Mouse (Mus musculus): ENCODE data around the gene Odc1. TPM values are rescaled to one million over a fixed set of nuclear protein-coding genes. Genes with fewer than 3 reads are reported as not detected.
A peak's percentile ranks its signal among the peaks of the same experiment; 100 is the strongest.

The Odc1 gene
- total and polyA plus RNA-seq, 3 experiments = 1,839 to 2,567 (median 2,455) TPM

DNA sequence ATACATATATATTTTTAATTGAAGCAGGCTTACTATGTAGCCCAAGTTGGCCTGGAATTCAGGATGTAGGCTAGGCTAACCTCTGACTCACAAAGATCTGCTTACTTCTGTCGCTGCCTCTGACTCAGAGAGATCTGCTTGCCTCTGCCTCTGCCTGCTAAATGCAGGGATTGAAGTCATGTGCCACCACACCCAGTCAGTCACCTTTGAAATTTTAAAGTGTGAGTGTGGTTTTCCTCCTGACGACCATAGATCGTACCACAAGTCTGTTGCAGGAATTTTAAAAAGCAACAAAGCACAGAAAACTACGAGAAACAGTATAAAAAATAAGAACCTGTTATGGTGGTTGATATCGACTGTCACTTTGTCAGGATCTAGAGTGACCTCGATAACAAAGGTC lies 33.6 kb upstream of the Odc1 start (continued):
- TF ChIP-seq JUND (conservative IDR thresholded peaks at IDR 0.05; ENCODE audit: low read depth, low read length) (no peak), POLR2A (IDR thresholded peaks at IDR 0.05; ENCODE audit: low read depth, low read length) (no peak), IRF4 (IDR thresholded peaks at IDR 0.05; ENCODE audit: low read depth, low read length) (no peak), NELFE (IDR thresholded peaks at IDR 0.05; ENCODE audit: low read depth, low read length) (no peak), JUN (IDR thresholded peaks at IDR 0.05; ENCODE audit: insufficient read depth, low read depth, low read length) (no peak), TBP (conservative IDR thresholded peaks at IDR 0.05; ENCODE audit: low read depth, low read length) (no peak), UBTF (IDR thresholded peaks at IDR 0.05; ENCODE audit: low read depth, low read length) (no peak), MEF2A (IDR thresholded peaks at IDR 0.05; ENCODE audit: borderline replicate concordance, low read depth, low read length) (no peak), RAD21 (IDR thresholded peaks at IDR 0.05; ENCODE audit: low read depth, low read length) (no peak), ETS1 (conservative IDR thresholded peaks at IDR 0.05; ENCODE audit: low read depth, low read length) (peak; percentile 33; the same call in 1 of the 2 replicates)

DNA sequence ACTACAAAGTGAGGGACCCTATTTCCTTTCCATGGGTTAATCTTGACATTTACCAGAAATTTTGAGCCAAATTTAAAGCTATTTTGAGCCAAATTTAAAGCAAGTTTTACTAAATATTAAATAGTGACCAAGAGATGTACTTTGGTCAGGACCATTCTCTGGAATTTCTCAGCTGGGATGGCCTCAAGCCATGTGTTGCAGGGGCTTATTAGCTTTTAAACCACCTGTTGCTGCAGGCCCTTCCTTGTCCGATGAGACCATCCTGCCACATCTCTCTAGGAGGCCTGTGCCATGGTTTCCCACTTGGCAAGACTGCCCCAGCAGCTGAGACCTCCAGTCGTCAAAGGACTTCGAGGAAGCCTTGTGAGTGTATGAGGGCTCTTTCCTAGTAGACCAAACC lies 15.4 kb upstream of the Odc1 start:
- Histone ChIP-seq H3K79me2 (replicated peaks; ENCODE audit: control insufficient read depth, extremely low read depth, insufficient read depth, poor library complexity, severe bottlenecking) (no peaks in the 10 kb centered on the region), H3K27ac (ENCODE audit: insufficient read depth, low read depth) (no peak overlapping the region), H3K4me2 (ENCODE audit: insufficient read depth, low read depth, poor library complexity, severe bottlenecking) (no peak overlapping the region), H3K4me1 (ENCODE audit: control insufficient read depth in 1 of 2, insufficient read depth in 2 of 2) (peaks cover 12 to 22% of the 10 kb centered on the region in 2 experiments), H3K9me3 (replicated peaks; ENCODE audit: low read length) (no peaks in the 10 kb centered on the region), H3K36me3 (replicated peaks in 1 of 2; ENCODE audit: control insufficient read depth in 1 of 2, insufficient read depth in 1 of 2, low read length in 1 of 2) (no peaks in the 10 kb centered on the region), H3K27me3 (replicated peaks) (no peaks in the 10 kb centered on the region), H3K4me3 (replicated peaks in 1 of 3; ENCODE audit: low read depth in 2 of 3, low read length in 2 of 3, poor library complexity in 1 of 3) (no peak overlapping the region), H3K9ac (ENCODE audit: insufficient read depth, low read depth) (no peak overlapping the region)
- no peak for DNase-seq (ENCODE audit: extremely low read depth)
- in situ Hi-C loops (cut with MboI; ENCODE audit: low pct_ligation_motif_present, low pct_unique_long_range_greater_than_20kb, low sequenced_read_pairs) (no loop called here), dilution Hi-C loops (cut with MboI; ENCODE audit: extremely low pct_ligation_motif_present, extremely low pct_unique_long_range_greater_than_20kb, low sequenced_read_pairs) (no loop called here)
- TF ChIP-seq KAT2A (IDR thresholded peaks at IDR 0.05; ENCODE audit: insufficient replicate concordance, low read length) (no peak), MAFK (IDR thresholded peaks at IDR 0.05; ENCODE audit: insufficient replicate concordance, low read length) (no peak), USF2 (conservative IDR thresholded peaks at IDR 0.05; ENCODE audit: low read depth, low read length) (no peak), ZMIZ1 (IDR thresholded peaks at IDR 0.05; ENCODE audit: low read depth, low read length) (no peak), BHLHE40 (IDR thresholded peaks at IDR 0.05; ENCODE audit: low read depth, low read length) (no peak), SMC3 (IDR thresholded peaks at IDR 0.05; ENCODE audit: low read depth, low read length) (no peak), JUN (IDR thresholded peaks at IDR 0.05; ENCODE audit: insufficient read depth, low read depth, low read length) (no peak), ZKSCAN1 (IDR thresholded peaks at IDR 0.05; ENCODE audit: borderline replicate concordance, low read depth, low read length) (no peak), NRF1 (IDR thresholded peaks at IDR 0.05; ENCODE audit: low read depth, low read length) (no peak), NELFE (IDR thresholded peaks at IDR 0.05; ENCODE audit: low read depth, low read length) (no peak), SIN3A (IDR thresholded peaks at IDR 0.05; ENCODE audit: low read length) (no peak), CHD2 (IDR thresholded peaks at IDR 0.05; ENCODE audit: low read length) (no peak), CTCF (conservative IDR thresholded peaks at IDR 0.05 in 1 of 2, IDR thresholded peaks at IDR 0.05 in 1 of 2; ENCODE audit: low read depth in 2 of 2, low read length in 2 of 2) (no peak), GABPA (IDR thresholded peaks at IDR 0.05; ENCODE audit: insufficient replicate concordance, low read depth, low read length) (no peak), TCF12 (IDR thresholded peaks at IDR 0.05; ENCODE audit: low read depth, low read length) (no peak), ZC3H11A (IDR thresholded peaks at IDR 0.05; ENCODE audit: low read depth, low read length) (no peak), UBTF (IDR thresholded peaks at IDR 0.05; ENCODE audit: low read depth, low read length) (no peak), USF1 (IDR thresholded peaks at IDR 0.05; ENCODE audit: low read depth, low read length) (no peak), MAZ (IDR thresholded peaks at IDR 0.05; ENCODE audit: low read depth, low read length) (no peak), HCFC1 (IDR thresholded peaks at IDR 0.05; ENCODE audit: low read depth, low read length) (no peak)
